In genomic region chr8:10439595-10440453, GRCm38 (mm10) we compare ENCODE assay signal across 12 mouse cellular contexts.
A peak's percentile ranks its signal among the peaks of the same experiment; 100 is the strongest.
DNase-seq lines count a peak whose midpoint lies in the region; ATAC-seq and TF ChIP-seq lines count a peak whose summit lies in the region.
"Had no signal": no experiment of that assay in that cellular context is flagged by ENCODE, and none has a peak within 500 bp of the region (broad histone marks: within the 10 kb centered on the region; RNA-seq: fewer than 3 reads in every experiment).

No protein-coding gene starts in this region.

- no peak overlapping the region for H3K4me3 ChIP-seq in hindbrain, embryonic 11.5 days (ENCODE audit: low read depth, low read length)
- no peak overlapping the region for H3K4me3 ChIP-seq in hindbrain, embryonic 10.5 days
- no peak overlapping the region for H3K4me3 ChIP-seq in midbrain, postnatal 0 days (ENCODE audit: low read depth, low read length)
- H3K4me3 ChIP-seq in midbrain, embryonic 16.5 days (ENCODE audit: low read depth, low read length), result no peak overlapping the region
- H3K4me3 ChIP-seq in hindbrain, embryonic 13.5 days, result no peak overlapping the region

- H3K9ac ChIP-seq in hindbrain, embryonic 11.5 days (ENCODE audit: low read depth, low read length), result no peak overlapping the region
- H3K9ac ChIP-seq in midbrain, postnatal 0 days (replicated peaks; ENCODE audit: low read length, poor library complexity, severe bottlenecking), result no peak overlapping the region
- no peak overlapping the region for H3K9ac ChIP-seq in midbrain, embryonic 16.5 days (ENCODE audit: low read depth, low read length)
- 0 out of 2 replicates have a peak overlapping the region, but pooled peaks have one; percentile 46 for H3K9ac ChIP-seq in hindbrain, embryonic 13.5 days

- H3K27me3 ChIP-seq in hindbrain, embryonic 11.5 days (ENCODE audit: control insufficient read depth, insufficient read depth, low read length), result no peaks in the 10 kb centered on the region
- H3K27me3 ChIP-seq in hindbrain, embryonic 10.5 days (ENCODE audit: insufficient read depth, poor library complexity, severe bottlenecking), result no peaks in the 10 kb centered on the region
- no peaks in the 10 kb centered on the region for H3K27me3 ChIP-seq in midbrain, postnatal 0 days (ENCODE audit: insufficient read depth, low read length)
- no peaks in the 10 kb centered on the region for H3K27me3 ChIP-seq in midbrain, embryonic 16.5 days (ENCODE audit: control insufficient read depth, insufficient read depth, low read depth, low read length)
- H3K27me3 ChIP-seq in hindbrain, embryonic 13.5 days, result no peaks in the 10 kb centered on the region

- H3K9me3 ChIP-seq in hindbrain, embryonic 11.5 days (ENCODE audit: control insufficient read depth, low read length), result no peaks in the 10 kb centered on the region
- H3K9me3 ChIP-seq in hindbrain, embryonic 10.5 days, result no peaks in the 10 kb centered on the region
- no peaks in the 10 kb centered on the region for H3K9me3 ChIP-seq in midbrain, postnatal 0 days (ENCODE audit: low read length)
- no peaks in the 10 kb centered on the region for H3K9me3 ChIP-seq in midbrain, embryonic 16.5 days (replicated peaks; ENCODE audit: control insufficient read depth, low read length, poor library complexity, severe bottlenecking)
- H3K9me3 ChIP-seq in hindbrain, embryonic 13.5 days, result no peaks in the 10 kb centered on the region

- ATAC-seq in hindbrain, embryonic 11.5 days (ENCODE audit: low FRiP score), result no peak
- no peak for ATAC-seq in midbrain, postnatal 0 days (ENCODE audit: low FRiP score)
- no peak for ATAC-seq in midbrain, embryonic 16.5 days
- ATAC-seq in hindbrain, embryonic 13.5 days (ENCODE audit: low FRiP score), result peak; percentile 62
- ATAC-seq in frontal cortex, adult (ENCODE audit: low TSS enrichment), result no peak
- ATAC-seq: Patski had no signal

- H3K4me1 ChIP-seq in hindbrain, embryonic 11.5 days (replicated peaks; ENCODE audit: control insufficient read depth, insufficient read depth, low read length), result no peaks in the 10 kb centered on the region
- H3K4me1 ChIP-seq in hindbrain, embryonic 10.5 days (replicated peaks), result peaks cover 15% of the 10 kb centered on the region; the same call in 1 of the 2 replicates
- no peaks in the 10 kb centered on the region for H3K4me1 ChIP-seq in midbrain, postnatal 0 days (ENCODE audit: insufficient read depth, low read length)
- peaks cover 5% of the 10 kb centered on the region for H3K4me1 ChIP-seq in midbrain, embryonic 16.5 days (ENCODE audit: control insufficient read depth, insufficient read depth, low read length)
- H3K4me1 ChIP-seq in hindbrain, embryonic 13.5 days (replicated peaks), result peaks cover 14% of the 10 kb centered on the region

- WGBS in hindbrain, embryonic 11.5 days, result 70% methylated on average over 16 of the region's 16 CpGs
- WGBS in hindbrain, embryonic 10.5 days, result 78% methylated on average over 16 of the region's 16 CpGs
- WGBS in midbrain, postnatal 0 days, result 68% methylated on average over 16 of the region's 16 CpGs
- 66% methylated on average over 16 of the region's 16 CpGs for WGBS in midbrain, embryonic 16.5 days
- 56% methylated on average over 16 of the region's 16 CpGs for WGBS in hindbrain, embryonic 13.5 days

- H3K36me3 ChIP-seq in hindbrain, embryonic 11.5 days (ENCODE audit: control insufficient read depth, insufficient read depth, low read length), result no peaks in the 10 kb centered on the region
- no peaks in the 10 kb centered on the region for H3K36me3 ChIP-seq in hindbrain, embryonic 10.5 days
- peaks cover 4% of the 10 kb centered on the region; the same call in 1 of the 2 replicates for H3K36me3 ChIP-seq in midbrain, postnatal 0 days (ENCODE audit: insufficient read depth, low read length)
- no peaks in the 10 kb centered on the region for H3K36me3 ChIP-seq in midbrain, embryonic 16.5 days (ENCODE audit: control insufficient read depth, insufficient read depth, low read length)
- H3K36me3 ChIP-seq in hindbrain, embryonic 13.5 days, result 0 out of 2 replicates have a peak, but pooled peaks cover 4% of the 10 kb centered on the region

- TF ChIP-seq CTCF in midbrain, postnatal 0 days (IDR thresholded peaks at IDR 0.05), result no peak

- H3K4me2 ChIP-seq in hindbrain, embryonic 11.5 days (replicated peaks; ENCODE audit: low read depth, low read length), result no peak overlapping the region
- no peak overlapping the region for H3K4me2 ChIP-seq in midbrain, postnatal 0 days (ENCODE audit: low read depth, low read length, poor library complexity, severe bottlenecking)
- H3K4me2 ChIP-seq in midbrain, embryonic 16.5 days (ENCODE audit: low read length), result no peak overlapping the region
- no peak overlapping the region for H3K4me2 ChIP-seq in hindbrain, embryonic 13.5 days

- no peak overlapping the region for H3K27ac ChIP-seq in hindbrain, embryonic 11.5 days (ENCODE audit: low read depth, low read length)
- no peak overlapping the region for H3K27ac ChIP-seq in hindbrain, embryonic 10.5 days
- no peak overlapping the region for H3K27ac ChIP-seq in midbrain, postnatal 0 days (ENCODE audit: low read depth, low read length)
- H3K27ac ChIP-seq in midbrain, embryonic 16.5 days (ENCODE audit: low read length), result no peak overlapping the region
- H3K27ac ChIP-seq in hindbrain, embryonic 13.5 days, result peak overlapping the region; percentile 25

- DNase-seq in hindbrain, embryonic 11.5 days (ENCODE audit: low spot score), result peak; percentile 14
- DNase-seq in hindbrain, embryonic 10.5 days (ENCODE audit: low spot score), result no peak
- peak; percentile 53 for DNase-seq in midbrain, postnatal 0 days (ENCODE audit: low spot score)
- DNase-seq in lung, postnatal 36 days, result peak; percentile 49
- no peak for DNase-seq in thymus, postnatal 14 days
- DNase-seq: adrenal gland, adult 2 months; gastrocnemius, postnatal 14 days; kidney, adult 2 months had no signal

Comparison
In these comparisons a context has a peak if more than half of its experiments do, and no peak if none do; other contexts are left out.
1. DNase-seq: peak in hindbrain, embryonic 11.5 days (single experiment), midbrain, postnatal 0 days (single experiment) and lung, postnatal 36 days (single experiment); none in hindbrain, embryonic 10.5 days (single experiment) and thymus, postnatal 14 days (single experiment).